In genomic region chr15:80091121-80091955, GRCm38 (mm10) we compare ENCODE assay signal across 8 mouse cellular contexts. TPM values are rescaled to one million over a fixed set of nuclear protein-coding genes. Genes with fewer than 3 reads are reported as not detected.
DNase-seq lines count a peak whose midpoint lies in the region; ATAC-seq and TF ChIP-seq lines count a peak whose summit lies in the region.

Syngr1 (plus strand) TSS chr15:80091334.
Rpl3 (minus strand) TSS chr15:80091868.

- H3K27ac ChIP-seq in ES-Bruce4 (ENCODE audit: insufficient read depth, low read length), result peak within 1 kb of the TSS; percentile 39
- no peak within 1 kb of the TSS for H3K27ac ChIP-seq in forebrain, embryonic 16.5 days (ENCODE audit: low read length)
- no peak within 1 kb of the TSS for H3K27ac ChIP-seq in lung, embryonic 14.5 days (ENCODE audit: low read depth)

- ATAC-seq in forebrain, embryonic 16.5 days, result peak; percentile 72
- ATAC-seq in lung, embryonic 14.5 days (ENCODE audit: insufficient read depth), result peak; percentile 64
- peak; percentile 34; the same call in 1 of the 2 replicates for ATAC-seq in neutrophil, adult 5-6 weeks (ENCODE audit: extremely low read depth, insufficient number of reproducible peaks, low FRiP score, poor library complexity, severe bottlenecking)

- TF ChIP-seq EP300 in ES-Bruce4 (IDR thresholded peaks at IDR 0.05; ENCODE audit: insufficient read depth, low read depth, low read length), result no peak

- H3K9ac ChIP-seq in ES-Bruce4 (ENCODE audit: low read depth, poor library complexity, severe bottlenecking), result peak within 1 kb of the TSS; percentile 52
- peak within 1 kb of the TSS; percentile 77 for H3K9ac ChIP-seq in forebrain, embryonic 16.5 days (replicated peaks; ENCODE audit: low read depth, low read length)
- peak within 1 kb of the TSS; percentile 60 for H3K9ac ChIP-seq in lung, embryonic 14.5 days

- under 1% methylated on average over 67 of the region's 86 CpGs for WGBS in forebrain, embryonic 16.5 days
- WGBS in lung, embryonic 14.5 days, result 1% methylated on average over 85 of the region's 86 CpGs

- TF ChIP-seq CTCF in ES-Bruce4 (IDR thresholded peaks at IDR 0.05; ENCODE audit: low read depth, low read length), result peak; percentile 63
- TF ChIP-seq CTCF in lung, embryonic 14.5 days (IDR thresholded peaks at IDR 0.05; ENCODE audit: low read depth), result peak; percentile 69

- peak within 1 kb of the TSS; percentile 72 for H3K4me2 ChIP-seq in forebrain, embryonic 16.5 days (ENCODE audit: low read length)
- H3K4me2 ChIP-seq in lung, embryonic 14.5 days, result peak within 1 kb of the TSS; percentile 94

- no peaks in the 10 kb centered on the region for H3K27me3 ChIP-seq in ES-Bruce4 (ENCODE audit: control insufficient read depth, insufficient read depth, low read length, poor library complexity, severe bottlenecking)
- H3K27me3 ChIP-seq in forebrain, embryonic 16.5 days (replicated peaks; ENCODE audit: control insufficient read depth, insufficient read depth, low read length), result no peaks in the 10 kb centered on the region
- H3K27me3 ChIP-seq in lung, embryonic 14.5 days (ENCODE audit: insufficient read depth, low read length), result peaks cover 34% of the 10 kb centered on the region

- no peaks in the 10 kb centered on the region for H3K36me3 ChIP-seq in ES-Bruce4 (ENCODE audit: control insufficient read depth, insufficient read depth, low read length, poor library complexity, severe bottlenecking)
- H3K36me3 ChIP-seq in forebrain, embryonic 16.5 days (ENCODE audit: control insufficient read depth, insufficient read depth), result no peaks in the 10 kb centered on the region
- H3K36me3 ChIP-seq in lung, embryonic 14.5 days (ENCODE audit: insufficient read depth), result no peaks in the 10 kb centered on the region

- peak within 1 kb of the TSS; percentile 80 for H3K4me3 ChIP-seq in ES-Bruce4 (ENCODE audit: low read depth, low read length)
- H3K4me3 ChIP-seq in forebrain, embryonic 16.5 days (replicated peaks; ENCODE audit: low read length), result peak within 1 kb of the TSS; percentile 58
- peak within 1 kb of the TSS; percentile 59 for H3K4me3 ChIP-seq in lung, embryonic 14.5 days (ENCODE audit: low read depth, low read length)

- H3K4me1 ChIP-seq in ES-Bruce4 (ENCODE audit: control insufficient read depth, insufficient read depth, low read length), result peaks cover 5% of the 10 kb centered on the region
- H3K4me1 ChIP-seq in forebrain, embryonic 16.5 days (replicated peaks; ENCODE audit: control insufficient read depth, insufficient read depth, low read length), result peaks cover 20% of the 10 kb centered on the region
- H3K4me1 ChIP-seq in lung, embryonic 14.5 days (ENCODE audit: insufficient read depth), result no peaks in the 10 kb centered on the region

- peak; percentile 84 to 95 for DNase-seq in cerebellum, adult 18-20 months
- DNase-seq in heart, postnatal 4 days, result peak; percentile 85
- DNase-seq in layer of hippocampus, adult 8-10 months (ENCODE audit: low spot score in 2 of 2), result peak in 1 of 2 experiments; percentile 82
- DNase-seq in lung, embryonic 14.5 days, result peak; percentile 71
- DNase-seq in testis, postnatal 14 days (ENCODE audit: low spot score), result peak; percentile 80

- TF ChIP-seq POLR2A in ES-Bruce4 (IDR thresholded peaks at IDR 0.05; ENCODE audit: insufficient read depth, low read length), result no peak

- no peaks in the 10 kb centered on the region for H3K9me3 ChIP-seq in ES-Bruce4 (replicated peaks; ENCODE audit: control insufficient read depth, insufficient read depth, low read length, poor library complexity, severe bottlenecking)
- no peaks in the 10 kb centered on the region for H3K9me3 ChIP-seq in forebrain, embryonic 16.5 days (ENCODE audit: control insufficient read depth, low read length)
- H3K9me3 ChIP-seq in lung, embryonic 14.5 days (ENCODE audit: low read depth, low read length), result no peaks in the 10 kb centered on the region

RNA-seq across cellular contexts. Expression of gene Syngr1, which starts in this region (rescaled TPM):
- 30.7 and 32.3 TPM in 2 replicates for polyA plus RNA-seq in ES-Bruce4 (2011; ENCODE audit: insufficient read depth, insufficient read length, low read depth, missing spikeins)
- polyA plus RNA-seq in forebrain, embryonic 16.5 days (2015; fragmentation: Nextera tagmentation; extraction: Ambion mirVana), result 49.5 and 58.4 TPM in 2 replicates
- total RNA-seq in heart, postnatal 4 days (2021), result 10 to 100 TPM; 73.4 to 86.0 TPM
- total RNA-seq in layer of hippocampus, adult 8-10 months (2022), result 100 to 1,000 TPM; 383 to 406 (median 399) TPM
- 14.7 and 14.9 TPM in 2 replicates for polyA plus RNA-seq in lung, embryonic 14.5 days (2014; fragmentation: Nextera tagmentation; extraction: Ambion mirVana)
- total RNA-seq in neutrophil, adult 5-6 weeks (2017), result 0.74 TPM in 1 of 2 replicates, not detected in the other

RNA-seq across cellular contexts. Expression of gene Rpl3, which starts in this region (rescaled TPM):
- polyA plus RNA-seq in ES-Bruce4 (2011; ENCODE audit: insufficient read depth, insufficient read length, low read depth, missing spikeins), result 2,815 and 3,044 TPM in 2 replicates
- 605 and 629 TPM in 2 replicates for polyA plus RNA-seq in forebrain, embryonic 16.5 days (2015; fragmentation: Nextera tagmentation; extraction: Ambion mirVana)
- 100 to 1,000 TPM; 591 to 607 TPM for total RNA-seq in heart, postnatal 4 days (2021)
- total RNA-seq in layer of hippocampus, adult 8-10 months (2022), result 100 to 1,000 TPM; 431 to 611 (median 527) TPM
- polyA plus RNA-seq in lung, embryonic 14.5 days (2014; fragmentation: Nextera tagmentation; extraction: Ambion mirVana), result 1,315 and 1,365 TPM in 2 replicates
- 994 and 1,093 TPM in 2 replicates for total RNA-seq in neutrophil, adult 5-6 weeks (2017)

Comparison
In these comparisons a context has a peak if more than half of its experiments do, and no peak if none do; other contexts are left out.
1. RNA of gene Syngr1 (total RNA-seq): 383 to 406 TPM in layer of hippocampus, adult 8-10 months and 73.4 to 86.0 TPM in heart, postnatal 4 days; 0.74 TPM in neutrophil, adult 5-6 weeks; every median in the first group is over 10 times any median in the second.
2. RNA of gene Syngr1 (total RNA-seq): 383 to 406 TPM in layer of hippocampus, adult 8-10 months; 73.4 to 86.0 TPM in heart, postnatal 4 days; every median in the first group is over 4 times any median in the second.
3. Peak in every context shown above with its lines, with median percentiles within 50 percentile points of each other: H3K4me3 ChIP-seq, H3K9ac ChIP-seq and ATAC-seq.